Mouse (Mus musculus) small intestine, adult 2 months (tissue): Measurements from ENCODE around the gene Stat3.

Source experiments
- CTCF ChIP-seq: fragments of 200-500 bp; IDR thresholded peaks from 2 replicates; pipeline ENCODE4 v1.5.1; 2012; ENCODE audit warnings: low read depth, mild to moderate bottlenecking, control low read depth, inconsistent platforms, low read length, moderate library complexity, mixed read lengths; ENCODE audit not compliant: insufficient replicate concordance, insufficient read length; ENCODE audit errors: extremely low read depth
- POLR2A ChIP-seq: fragments of 200-500 bp; IDR thresholded peaks from 2 replicates; pipeline ENCODE4 v1.6.1; 2012; ENCODE audit warnings: low read depth, mild to moderate bottlenecking, control low read depth, inconsistent platforms, low read length, moderate library complexity

DNA sequence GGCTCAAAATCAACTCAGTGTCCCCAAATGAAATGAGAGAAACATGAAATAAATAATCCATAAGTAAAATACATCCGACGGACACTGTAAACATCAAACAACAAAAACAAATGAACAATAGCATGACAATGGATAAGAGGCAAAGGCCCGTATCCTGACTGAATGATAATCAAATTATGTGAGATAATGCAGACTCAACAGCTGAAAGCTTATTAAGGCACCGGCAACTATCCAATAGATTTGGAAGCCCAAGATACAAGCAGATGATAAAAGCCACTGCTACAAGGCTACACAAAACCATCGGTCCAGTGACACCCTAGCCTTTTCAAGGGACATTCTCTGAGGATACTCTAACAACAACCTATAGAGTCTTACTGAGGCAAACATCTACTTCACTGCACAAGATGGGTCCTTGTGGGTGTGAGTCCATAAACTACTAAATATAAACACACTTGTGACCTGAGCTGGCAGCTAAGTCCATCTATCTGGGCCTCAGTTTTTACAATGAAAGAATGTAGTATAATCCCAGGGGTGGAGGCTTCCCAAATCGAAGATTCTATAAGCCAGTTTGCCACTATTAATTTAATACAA lies 90.5 kb downstream of the Stat3 start:
- no peak for TF ChIP-seq CTCF
- no peak for TF ChIP-seq POLR2A
